Mouse (Mus musculus): ENCODE data around the gene Map3k15. TPM values are rescaled to one million over a fixed set of nuclear protein-coding genes. Genes with fewer than 3 reads are reported as not detected.

The Map3k15 gene
- polyA plus RNA-seq (2014; fragmentation: Nextera tagmentation; extraction: Ambion mirVana): 0.32 and 0.44 TPM in 2 replicates

- H3K27ac ChIP-seq (ENCODE audit: low read depth, low read length): no peak within 1 kb of the TSS
- no peak within 1 kb of the TSS; the same call in 1 of the 2 replicates for H3K9ac ChIP-seq (replicated peaks; ENCODE audit: low read depth, low read length)
- H3K27me3 ChIP-seq (ENCODE audit: control insufficient read depth, insufficient read depth, low read length): peaks cover 3% of the 10 kb centered on the region; the same call in 1 of the 2 replicates
- WGBS: 25% methylated on average over 35 of the region's 108 CpGs
- no peaks in the 10 kb centered on the region for H3K9me3 ChIP-seq (ENCODE audit: control insufficient read depth, low read length)
- no peaks in the 10 kb centered on the region for H3K36me3 ChIP-seq (ENCODE audit: control insufficient read depth, insufficient read depth, low read length)
- ATAC-seq (ENCODE audit: low read depth): peak; percentile 73
- H3K4me3 ChIP-seq (ENCODE audit: low read depth, low read length): peak within 1 kb of the TSS; percentile 34
- peak within 1 kb of the TSS; percentile 62 for H3K4me2 ChIP-seq (ENCODE audit: low read depth, low read length)
- H3K4me1 ChIP-seq (ENCODE audit: control insufficient read depth, insufficient read depth, low read length): no peaks in the 10 kb centered on the region
Measured at GRCm38 (mm10) chrX:159988002-159988960, at the start of gene Map3k15. Gene Map3k15, plus strand, starts transcription at chrX:159988433.

- Histone ChIP-seq H3K36me3 (ENCODE audit: control insufficient read depth, insufficient read depth, low read length) (no peaks in the 10 kb centered on the region), H3K27me3 (ENCODE audit: control insufficient read depth, insufficient read depth, low read length) (no peaks in the 10 kb centered on the region), H3K9me3 (ENCODE audit: control insufficient read depth, low read length) (no peaks in the 10 kb centered on the region), H3K9ac (replicated peaks; ENCODE audit: low read depth, low read length) (no peak overlapping the region), H3K4me1 (ENCODE audit: control insufficient read depth, insufficient read depth, low read length) (no peaks in the 10 kb centered on the region), H3K4me2 (ENCODE audit: low read depth, low read length) (no peak overlapping the region), H3K4me3 (ENCODE audit: low read depth, low read length) (no peak overlapping the region), H3K27ac (ENCODE audit: low read depth, low read length) (no peak overlapping the region)
- 85% methylated on average over 2 of the region's 2 CpGs for WGBS
- no peak for ATAC-seq (ENCODE audit: low read depth)
Measured at GRCm38 (mm10) chrX:159942569-159942968, 45.7 kb upstream of the Map3k15 start.

GRCm38 (mm10) chrX:159943586-159943985 is 44.6 kb upstream of the Map3k15 start:
- no peak overlapping the region for H3K27ac ChIP-seq (ENCODE audit: low read depth, low read length)
- H3K9me3 ChIP-seq (ENCODE audit: control insufficient read depth, low read length): no peaks in the 10 kb centered on the region
- H3K36me3 ChIP-seq (ENCODE audit: control insufficient read depth, insufficient read depth, low read length): no peaks in the 10 kb centered on the region
- no peak overlapping the region for H3K9ac ChIP-seq (replicated peaks; ENCODE audit: low read depth, low read length)
- ATAC-seq (ENCODE audit: low read depth): no peak
- H3K27me3 ChIP-seq (ENCODE audit: control insufficient read depth, insufficient read depth, low read length): no peaks in the 10 kb centered on the region
- H3K4me1 ChIP-seq (ENCODE audit: control insufficient read depth, insufficient read depth, low read length): no peaks in the 10 kb centered on the region
- H3K4me3 ChIP-seq (ENCODE audit: low read depth, low read length): no peak overlapping the region
- 72% methylated on average over 1 of the region's 1 CpGs for WGBS
- no peak overlapping the region for H3K4me2 ChIP-seq (ENCODE audit: low read depth, low read length)

GRCm38 (mm10) chrX:159953546-159954429 is 34.4 kb upstream of the Map3k15 start:
- Histone ChIP-seq H3K27me3 (ENCODE audit: control insufficient read depth, insufficient read depth, low read length) (no peaks in the 10 kb centered on the region), H3K36me3 (ENCODE audit: control insufficient read depth, insufficient read depth, low read length) (no peaks in the 10 kb centered on the region), H3K9ac (replicated peaks; ENCODE audit: low read depth, low read length) (no peak overlapping the region), H3K4me3 (ENCODE audit: low read depth, low read length) (no peak overlapping the region), H3K9me3 (ENCODE audit: control insufficient read depth, low read length) (no peaks in the 10 kb centered on the region), H3K4me2 (ENCODE audit: low read depth, low read length) (no peak overlapping the region), H3K4me1 (ENCODE audit: control insufficient read depth, insufficient read depth, low read length) (no peaks in the 10 kb centered on the region), H3K27ac (ENCODE audit: low read depth, low read length) (no peak overlapping the region)
- ATAC-seq (ENCODE audit: low read depth): no peak
- 75% methylated on average over 7 of the region's 7 CpGs for WGBS

- H3K4me2 ChIP-seq (ENCODE audit: low read depth, low read length): no peak overlapping the region
- no peak overlapping the region for H3K4me3 ChIP-seq (ENCODE audit: low read depth, low read length)
- no peak overlapping the region for H3K9ac ChIP-seq (replicated peaks; ENCODE audit: low read depth, low read length)
- no peaks in the 10 kb centered on the region for H3K27me3 ChIP-seq (ENCODE audit: control insufficient read depth, insufficient read depth, low read length)
- H3K27ac ChIP-seq (ENCODE audit: low read depth, low read length): no peak overlapping the region
- no peaks in the 10 kb centered on the region for H3K4me1 ChIP-seq (ENCODE audit: control insufficient read depth, insufficient read depth, low read length)
- ATAC-seq (ENCODE audit: low read depth): no peak
- 76% methylated on average over 4 of the region's 4 CpGs for WGBS
- no peaks in the 10 kb centered on the region for H3K9me3 ChIP-seq (ENCODE audit: control insufficient read depth, low read length)
- no peaks in the 10 kb centered on the region for H3K36me3 ChIP-seq (ENCODE audit: control insufficient read depth, insufficient read depth, low read length)
Measured at GRCm38 (mm10) chrX:159954430-159954779, 33.8 kb upstream of the Map3k15 start.

GRCm38 (mm10) chrX:159955433-159955832 is 32.8 kb upstream of the Map3k15 start:
- Histone ChIP-seq H3K4me3 (ENCODE audit: low read depth, low read length) (no peak overlapping the region), H3K9me3 (ENCODE audit: control insufficient read depth, low read length) (no peaks in the 10 kb centered on the region), H3K4me2 (ENCODE audit: low read depth, low read length) (no peak overlapping the region), H3K27ac (ENCODE audit: low read depth, low read length) (no peak overlapping the region), H3K27me3 (ENCODE audit: control insufficient read depth, insufficient read depth, low read length) (no peaks in the 10 kb centered on the region), H3K4me1 (ENCODE audit: control insufficient read depth, insufficient read depth, low read length) (no peaks in the 10 kb centered on the region), H3K36me3 (ENCODE audit: control insufficient read depth, insufficient read depth, low read length) (no peaks in the 10 kb centered on the region), H3K9ac (replicated peaks; ENCODE audit: low read depth, low read length) (no peak overlapping the region)
- WGBS: 95% methylated on average over 6 of the region's 6 CpGs
- no peak for ATAC-seq (ENCODE audit: low read depth)

- no peak for ATAC-seq (ENCODE audit: low read depth)
- no peaks in the 10 kb centered on the region for H3K36me3 ChIP-seq (ENCODE audit: control insufficient read depth, insufficient read depth, low read length)
- H3K4me1 ChIP-seq (ENCODE audit: control insufficient read depth, insufficient read depth, low read length): no peaks in the 10 kb centered on the region
- WGBS: 74% methylated on average over 2 of the region's 2 CpGs
- H3K9me3 ChIP-seq (ENCODE audit: control insufficient read depth, low read length): no peaks in the 10 kb centered on the region
- no peak overlapping the region for H3K27ac ChIP-seq (ENCODE audit: low read depth, low read length)
- no peak overlapping the region for H3K9ac ChIP-seq (replicated peaks; ENCODE audit: low read depth, low read length)
- no peak overlapping the region for H3K4me2 ChIP-seq (ENCODE audit: low read depth, low read length)
- no peak overlapping the region for H3K4me3 ChIP-seq (ENCODE audit: low read depth, low read length)
- H3K27me3 ChIP-seq (ENCODE audit: control insufficient read depth, insufficient read depth, low read length): no peaks in the 10 kb centered on the region
Measured at GRCm38 (mm10) chrX:159961385-159961784, 26.8 kb upstream of the Map3k15 start.

GRCm38 (mm10) chrX:159963273-159963672 is 25.0 kb upstream of the Map3k15 start:
- Histone ChIP-seq H3K4me3 (ENCODE audit: low read depth, low read length) (no peak overlapping the region), H3K36me3 (ENCODE audit: control insufficient read depth, insufficient read depth, low read length) (no peaks in the 10 kb centered on the region), H3K4me2 (ENCODE audit: low read depth, low read length) (no peak overlapping the region), H3K27me3 (ENCODE audit: control insufficient read depth, insufficient read depth, low read length) (no peaks in the 10 kb centered on the region), H3K4me1 (ENCODE audit: control insufficient read depth, insufficient read depth, low read length) (no peaks in the 10 kb centered on the region), H3K9ac (replicated peaks; ENCODE audit: low read depth, low read length) (no peak overlapping the region), H3K9me3 (ENCODE audit: control insufficient read depth, low read length) (no peaks in the 10 kb centered on the region), H3K27ac (ENCODE audit: low read depth, low read length) (no peak overlapping the region)
- peak; percentile 57; the same call in 1 of the 2 replicates for ATAC-seq (ENCODE audit: low read depth)
- WGBS: 27% methylated on average over 4 of the region's 4 CpGs
